Mouse (Mus musculus): ENCODE results near the gene Ldlrad1.

The Ldlrad1 gene

GRCm38 (mm10) chr4:107208880-107209279 lies at the start of gene Ldlrad1:
Gene Ldlrad1, plus strand, starts transcription at chr4:107209180.
- DNase-seq (ENCODE audit: low spot score): no peak

GRCm38 (mm10) chr4:107160181-107160580 lies 48.8 kb upstream of the Ldlrad1 start:
- DNase-seq (ENCODE audit: low spot score): no peak

- no peak for DNase-seq (ENCODE audit: low spot score)
Observed at GRCm38 (mm10) chr4:107163341-107163740, 45.6 kb upstream of the Ldlrad1 start.

GRCm38 (mm10) chr4:107163756-107164587 lies 45.0 kb upstream of the Ldlrad1 start:
- peak; percentile 34 for DNase-seq (ENCODE audit: low spot score)

- no peak for DNase-seq (ENCODE audit: low spot score)
Observed at GRCm38 (mm10) chr4:107166700-107167099, 42.3 kb upstream of the Ldlrad1 start.

- no peak for DNase-seq (ENCODE audit: low spot score)
Observed at GRCm38 (mm10) chr4:107167798-107168197, 41.2 kb upstream of the Ldlrad1 start.

- no peak for DNase-seq (ENCODE audit: low spot score)
Observed at GRCm38 (mm10) chr4:107177506-107177905, 31.5 kb upstream of the Ldlrad1 start.

- peak; percentile 96 for DNase-seq (ENCODE audit: low spot score)
Observed at GRCm38 (mm10) chr4:107178182-107178829, 30.7 kb upstream of the Ldlrad1 start, which contains the start of gene Tmem59. Gene Tmem59, plus strand, starts transcription at chr4:107178399.

GRCm38 (mm10) chr4:107178830-107179490 lies 30.0 kb upstream of the Ldlrad1 start, which contains the start of gene Tceanc2:
Gene Tceanc2, minus strand, starts transcription at chr4:107179116.
- peak; percentile 61 for DNase-seq (ENCODE audit: low spot score)

- DNase-seq (ENCODE audit: low spot score): no peak
Observed at GRCm38 (mm10) chr4:107179561-107179960, 29.4 kb upstream of the Ldlrad1 start.

- DNase-seq (ENCODE audit: low spot score): no peak
Observed at GRCm38 (mm10) chr4:107180746-107181145, 28.2 kb upstream of the Ldlrad1 start.

- DNase-seq (ENCODE audit: low spot score): no peak
Observed at GRCm38 (mm10) chr4:107181866-107182265, 27.1 kb upstream of the Ldlrad1 start.

GRCm38 (mm10) chr4:107182796-107183195 lies 26.2 kb upstream of the Ldlrad1 start:
- DNase-seq (ENCODE audit: low spot score): no peak

- no peak for DNase-seq (ENCODE audit: low spot score)
Observed at GRCm38 (mm10) chr4:107183203-107183602, 25.8 kb upstream of the Ldlrad1 start.

- DNase-seq (ENCODE audit: low spot score): no peak
Observed at GRCm38 (mm10) chr4:107185703-107186102, 23.3 kb upstream of the Ldlrad1 start.

GRCm38 (mm10) chr4:107193841-107194240 lies 15.1 kb upstream of the Ldlrad1 start:
- DNase-seq (ENCODE audit: low spot score): no peak

GRCm38 (mm10) chr4:107196454-107196853 lies 12.5 kb upstream of the Ldlrad1 start:
- no peak for DNase-seq (ENCODE audit: low spot score)

- DNase-seq (ENCODE audit: low spot score): no peak
Observed at GRCm38 (mm10) chr4:107198072-107198471, 10.9 kb upstream of the Ldlrad1 start.

GRCm38 (mm10) chr4:107201779-107202178 lies 7.2 kb upstream of the Ldlrad1 start:
- no peak for DNase-seq (ENCODE audit: low spot score)

GRCm38 (mm10) chr4:107203001-107203400 lies 6.0 kb upstream of the Ldlrad1 start:
- DNase-seq (ENCODE audit: low spot score): no peak

- DNase-seq (ENCODE audit: low spot score): no peak
Observed at GRCm38 (mm10) chr4:107207016-107207415, 2.0 kb upstream of the Ldlrad1 start.

GRCm38 (mm10) chr4:107210483-107211097 lies 1.6 kb downstream of the Ldlrad1 start:
- no peak for DNase-seq (ENCODE audit: low spot score)

Measured in testis, postnatal 14 days (tissue).